Mouse (Mus musculus): ENCODE results near the gene Wfdc5. TPM values are rescaled to one million over a fixed set of nuclear protein-coding genes. Genes with fewer than 3 reads are reported as not detected.
A peak's percentile ranks its signal among the peaks of the same experiment; 100 is the strongest.

Wfdc5 gene
- total and polyA plus RNA-seq, 2 experiments = not detected

DNA sequence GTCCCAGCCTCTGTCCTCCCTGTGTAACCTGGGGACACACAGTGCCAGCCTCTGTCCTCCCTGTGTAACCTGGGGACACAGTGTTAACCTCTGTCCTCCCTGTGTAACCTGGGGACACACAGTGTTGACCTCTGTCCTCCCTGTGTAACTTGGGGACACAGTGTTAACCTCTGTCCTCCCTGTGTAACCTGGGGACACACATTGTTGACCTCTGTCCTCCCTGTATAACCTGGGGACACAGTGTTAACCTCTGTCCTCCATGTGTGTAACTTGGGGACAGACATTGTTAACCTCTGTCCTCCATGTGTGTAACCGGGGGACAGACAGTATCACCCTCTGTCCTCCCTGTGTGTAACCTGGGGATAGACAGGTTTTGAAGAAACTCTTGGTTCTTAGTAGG is 51.0 kb downstream of the Wfdc5 start:
- Histone ChIP-seq H3K9ac (ENCODE audit: low read depth, low read length) (no peak overlapping the region), H3K4me1 (ENCODE audit: control insufficient read depth, insufficient read depth, low read length) (no peaks in the 10 kb centered on the region; the same call in 1 of the 2 replicates), H3K79me2 (ENCODE audit: control insufficient read depth, insufficient read depth, low read length) (no peaks in the 10 kb centered on the region), H3K27ac (replicated peaks; ENCODE audit: insufficient read depth, low read depth, low read length) (no peak overlapping the region), H3K27me3 (ENCODE audit: control insufficient read depth, insufficient read depth, low read length) (no peaks in the 10 kb centered on the region), H3K36me3 (ENCODE audit: control insufficient read depth, insufficient read depth, low read length) (no peaks in the 10 kb centered on the region), H3K4me3 (ENCODE audit: insufficient read depth, low read depth, low read length) (no peak overlapping the region)
- WGBS = 30% methylated on average over 1 of the region's 1 CpGs
- no peak for TF ChIP-seq POLR2A (IDR thresholded peaks at IDR 0.05; ENCODE audit: extremely low read depth, insufficient read depth, low read length)
- TF ChIP-seq CTCF (IDR thresholded peaks at IDR 0.05; ENCODE audit: low read depth, low read length) = no peak
- peak; percentile 66 for DNase-seq (ENCODE audit: extremely low read depth, low read depth, low spot score)

DNA sequence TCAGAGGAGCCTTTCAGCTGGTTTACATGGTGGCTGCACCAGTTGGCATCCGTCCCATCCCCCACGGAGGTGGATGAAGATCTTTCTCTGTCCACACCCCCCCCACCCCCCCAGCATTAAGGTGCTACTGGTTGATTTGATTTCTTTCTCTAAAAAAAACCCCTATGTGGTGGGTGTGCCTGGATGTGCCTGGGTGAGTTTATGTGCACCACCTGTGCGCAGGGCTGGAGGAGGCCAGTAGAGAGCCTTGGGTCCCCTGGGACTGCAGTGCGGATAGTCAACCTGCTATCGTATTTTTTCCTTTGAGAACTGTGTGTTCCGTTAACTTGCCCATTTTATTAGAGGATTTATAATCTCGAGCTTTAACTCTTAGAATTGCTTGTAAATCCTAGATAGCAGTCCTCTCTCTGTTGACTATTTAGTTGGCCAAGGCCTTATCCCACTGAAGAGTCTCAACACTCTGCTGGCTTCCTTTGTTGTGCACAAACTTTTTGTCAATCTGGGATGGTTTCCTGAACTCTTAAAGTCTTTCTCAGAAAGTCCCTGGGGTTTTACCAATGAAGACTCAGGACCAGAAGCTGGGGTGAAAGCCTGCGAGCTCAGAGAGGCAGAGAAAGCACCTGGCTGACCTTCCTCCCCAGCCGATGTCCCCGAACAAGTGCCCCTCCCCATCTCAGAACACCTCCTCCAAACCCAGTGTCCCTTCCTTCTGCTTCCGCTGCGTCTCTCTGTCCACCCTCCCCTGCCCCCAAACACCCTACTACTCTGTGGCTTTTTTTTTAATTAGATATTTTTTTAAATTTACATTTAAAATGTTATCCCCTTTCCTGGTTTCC is 53.7 kb downstream of the Wfdc5 start:
- no peak for DNase-seq (ENCODE audit: extremely low read depth, low read depth, low spot score)
- no peaks in the 10 kb centered on the region for H3K79me2 ChIP-seq (ENCODE audit: control insufficient read depth, insufficient read depth, low read length)
- H3K9ac ChIP-seq (ENCODE audit: low read depth, low read length) = no peak overlapping the region
- no peak overlapping the region for H3K27ac ChIP-seq (replicated peaks; ENCODE audit: insufficient read depth, low read depth, low read length)
- H3K36me3 ChIP-seq (ENCODE audit: control insufficient read depth, insufficient read depth, low read length) = no peaks in the 10 kb centered on the region
- H3K27me3 ChIP-seq (ENCODE audit: control insufficient read depth, insufficient read depth, low read length) = no peaks in the 10 kb centered on the region
- no peaks in the 10 kb centered on the region; the same call in 1 of the 2 replicates for H3K4me1 ChIP-seq (ENCODE audit: control insufficient read depth, insufficient read depth, low read length)
- 95% methylated on average over 12 of the region's 12 CpGs for WGBS
- no peak overlapping the region for H3K4me3 ChIP-seq (ENCODE audit: insufficient read depth, low read depth, low read length)
- no peak for TF ChIP-seq CTCF (IDR thresholded peaks at IDR 0.05; ENCODE audit: low read depth, low read length)
- TF ChIP-seq POLR2A (IDR thresholded peaks at IDR 0.05; ENCODE audit: extremely low read depth, insufficient read depth, low read length) = no peak

DNA sequence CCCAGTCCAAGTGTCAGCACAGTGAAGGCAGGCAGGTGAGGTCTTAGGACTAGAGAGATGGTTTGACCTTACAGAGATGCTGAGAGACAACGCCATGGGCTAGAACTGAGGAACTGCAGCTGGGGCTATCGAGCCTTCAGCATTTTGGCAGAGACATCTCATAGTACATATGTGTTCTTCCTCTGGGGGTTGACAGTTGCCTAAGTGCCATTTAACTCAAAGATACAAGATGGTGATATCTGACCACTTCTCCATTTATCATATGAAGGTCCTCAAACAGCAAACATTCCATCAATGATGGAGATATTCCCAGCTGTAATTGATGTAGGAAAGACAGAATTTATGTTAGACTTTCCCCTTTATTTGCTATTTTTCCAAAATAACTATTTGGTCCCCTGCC is 55.2 kb downstream of the Wfdc5 start:
- TF ChIP-seq POLR2A (IDR thresholded peaks at IDR 0.05; ENCODE audit: extremely low read depth, insufficient read depth, low read length) (no peak), CTCF (IDR thresholded peaks at IDR 0.05; ENCODE audit: low read depth, low read length) (no peak)
- Histone ChIP-seq H3K9ac (ENCODE audit: low read depth, low read length) (no peak overlapping the region), H3K27me3 (ENCODE audit: control insufficient read depth, insufficient read depth, low read length) (no peaks in the 10 kb centered on the region), H3K27ac (replicated peaks; ENCODE audit: insufficient read depth, low read depth, low read length) (no peak overlapping the region), H3K36me3 (ENCODE audit: control insufficient read depth, insufficient read depth, low read length) (peaks cover under 1% of the 10 kb centered on the region; the same call in 1 of the 2 replicates), H3K4me1 (ENCODE audit: control insufficient read depth, insufficient read depth, low read length) (no peaks in the 10 kb centered on the region; the same call in 1 of the 2 replicates), H3K4me3 (ENCODE audit: insufficient read depth, low read depth, low read length) (no peak overlapping the region), H3K79me2 (ENCODE audit: control insufficient read depth, insufficient read depth, low read length) (no peaks in the 10 kb centered on the region)
- no peak for DNase-seq (ENCODE audit: extremely low read depth, low read depth, low spot score)
- 95% methylated on average over 2 of the region's 2 CpGs for WGBS

DNA sequence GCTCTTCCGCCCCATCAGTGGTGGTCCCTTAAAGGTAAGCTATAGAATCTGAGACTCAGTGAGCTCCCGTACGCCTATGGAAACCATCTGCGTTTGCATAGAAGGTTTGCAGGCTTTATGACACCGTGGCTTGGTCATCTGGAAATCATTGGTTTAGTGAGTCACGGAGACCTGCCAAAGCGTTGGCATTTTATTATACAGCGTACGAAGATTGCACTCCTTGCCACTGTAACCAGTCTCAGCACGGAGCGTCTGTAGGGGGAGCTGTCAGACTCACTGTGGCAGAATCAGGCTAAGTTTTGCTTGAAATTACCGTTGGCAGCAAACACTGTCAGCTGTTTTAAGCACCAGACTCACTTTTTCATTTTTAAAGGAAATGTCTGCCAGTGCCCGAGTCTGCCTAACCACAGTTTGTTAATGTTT is 56.0 kb downstream of the Wfdc5 start:
- H3K36me3 ChIP-seq (ENCODE audit: control insufficient read depth, insufficient read depth, low read length) = peaks cover 2% of the 10 kb centered on the region; the same call in 1 of the 2 replicates
- H3K27me3 ChIP-seq (ENCODE audit: control insufficient read depth, insufficient read depth, low read length) = no peaks in the 10 kb centered on the region
- WGBS = 82% methylated on average over 13 of the region's 13 CpGs
- no peak overlapping the region for H3K4me3 ChIP-seq (ENCODE audit: insufficient read depth, low read depth, low read length)
- H3K27ac ChIP-seq (replicated peaks; ENCODE audit: insufficient read depth, low read depth, low read length) = no peak overlapping the region
- peak; percentile 37; the same call in 1 of the 2 replicates for TF ChIP-seq CTCF (IDR thresholded peaks at IDR 0.05; ENCODE audit: low read depth, low read length)
- no peak for TF ChIP-seq POLR2A (IDR thresholded peaks at IDR 0.05; ENCODE audit: extremely low read depth, insufficient read depth, low read length)
- H3K4me1 ChIP-seq (ENCODE audit: control insufficient read depth, insufficient read depth, low read length) = no peaks in the 10 kb centered on the region; the same call in 1 of the 2 replicates
- DNase-seq (ENCODE audit: extremely low read depth, low read depth, low spot score) = no peak
- no peak overlapping the region for H3K9ac ChIP-seq (ENCODE audit: low read depth, low read length)
- no peaks in the 10 kb centered on the region for H3K79me2 ChIP-seq (ENCODE audit: control insufficient read depth, insufficient read depth, low read length)

Other genes starting within 250 kb of the Wfdc5 start
- gene Ywhab, start 187.8 kb downstream of the Wfdc5 start, total RNA-seq (2014; rRNA removed) = 36.3 and 42.6 TPM in 2 replicates
- 16.9 and 17.2 TPM in 2 replicates for gene Ywhab, start 187.8 kb downstream of the Wfdc5 start, polyA plus RNA-seq (2012; rRNA removed)
- gene Pabpc1l, start 157.3 kb downstream of the Wfdc5 start, total RNA-seq (2014; rRNA removed) = under 0.01 TPM in 1 of 2 replicates, not detected in the other
- not detected in 2 replicates for gene Pabpc1l, start 157.3 kb downstream of the Wfdc5 start, polyA plus RNA-seq (2012; rRNA removed)
- gene Stk4, start 112.4 kb downstream of the Wfdc5 start, total RNA-seq (2014; rRNA removed) = 10.1 and 13.9 TPM in 2 replicates
- 4.7 and 6.3 TPM in 2 replicates for gene Stk4, start 112.4 kb downstream of the Wfdc5 start, polyA plus RNA-seq (2012; rRNA removed)
- 6.0 and 7.4 TPM in 2 replicates for gene Tomm34, start 111.6 kb downstream of the Wfdc5 start, total RNA-seq (2014; rRNA removed)
- gene Tomm34, start 111.6 kb downstream of the Wfdc5 start, polyA plus RNA-seq (2012; rRNA removed) = 11.5 and 13.8 TPM in 2 replicates
- gene Kcns1, start 11.6 kb downstream of the Wfdc5 start, total RNA-seq (2014; rRNA removed) = not detected in 2 replicates
- not detected in 2 replicates for gene Kcns1, start 11.6 kb downstream of the Wfdc5 start, polyA plus RNA-seq (2012; rRNA removed)
- gene Wfdc12, start 7.9 kb upstream of the Wfdc5 start, total RNA-seq (2014; rRNA removed) = not detected in 2 replicates
- gene Wfdc12, start 7.9 kb upstream of the Wfdc5 start, polyA plus RNA-seq (2012; rRNA removed) = not detected in 2 replicates
- gene Wfdc15a, start 17.4 kb upstream of the Wfdc5 start, total RNA-seq (2014; rRNA removed) = not detected in 2 replicates
- not detected in 2 replicates for gene Wfdc15a, start 17.4 kb upstream of the Wfdc5 start, polyA plus RNA-seq (2012; rRNA removed)
- 0.28 TPM in 1 of 2 replicates, not detected in the other for gene Wfdc15b, start 38.9 kb upstream of the Wfdc5 start, total RNA-seq (2014; rRNA removed)
- 0.24 TPM in 1 of 2 replicates, not detected in the other for gene Wfdc15b, start 38.9 kb upstream of the Wfdc5 start, polyA plus RNA-seq (2012; rRNA removed)
- gene Svs2, start 55.7 kb upstream of the Wfdc5 start, total RNA-seq (2014; rRNA removed) = not detected in 2 replicates
- not detected in 2 replicates for gene Svs2, start 55.7 kb upstream of the Wfdc5 start, polyA plus RNA-seq (2012; rRNA removed)
- not detected in 2 replicates for gene Svs3b, start 73.9 kb upstream of the Wfdc5 start, total RNA-seq (2014; rRNA removed)
- gene Svs3b, start 73.9 kb upstream of the Wfdc5 start, polyA plus RNA-seq (2012; rRNA removed) = not detected in 2 replicates
- gene Svs4, start 95.7 kb upstream of the Wfdc5 start, total RNA-seq (2014; rRNA removed) = not detected in 2 replicates
- gene Svs4, start 95.7 kb upstream of the Wfdc5 start, polyA plus RNA-seq (2012; rRNA removed) = not detected in 2 replicates
- gene Svs3a, start 106.5 kb upstream of the Wfdc5 start, total RNA-seq (2014; rRNA removed) = not detected in 2 replicates
- gene Svs3a, start 106.5 kb upstream of the Wfdc5 start, polyA plus RNA-seq (2012; rRNA removed) = not detected in 2 replicates
- not detected in 2 replicates for gene Svs6, start 134.0 kb upstream of the Wfdc5 start, total RNA-seq (2014; rRNA removed)
- gene Svs6, start 134.0 kb upstream of the Wfdc5 start, polyA plus RNA-seq (2012; rRNA removed) = not detected in 2 replicates
- not detected in 2 replicates for gene Svs5, start 150.0 kb upstream of the Wfdc5 start, total RNA-seq (2014; rRNA removed)
- gene Svs5, start 150.0 kb upstream of the Wfdc5 start, polyA plus RNA-seq (2012; rRNA removed) = not detected in 2 replicates
- gene Slpi, start 206.4 kb upstream of the Wfdc5 start, total RNA-seq (2014; rRNA removed) = 0.94 and 1.4 TPM in 2 replicates
- 4.5 and 5.7 TPM in 2 replicates for gene Slpi, start 206.4 kb upstream of the Wfdc5 start, polyA plus RNA-seq (2012; rRNA removed)
- gene Rbpjl, start 220.4 kb upstream of the Wfdc5 start, total RNA-seq (2014; rRNA removed) = 0.18 and 0.20 TPM in 2 replicates
- gene Rbpjl, start 220.4 kb upstream of the Wfdc5 start, polyA plus RNA-seq (2012; rRNA removed) = not detected in 2 replicates
- 0.07 and 0.09 TPM in 2 replicates for gene Matn4, start 222.4 kb upstream of the Wfdc5 start, total RNA-seq (2014; rRNA removed)
- 0.04 and 0.05 TPM in 2 replicates for gene Matn4, start 222.4 kb upstream of the Wfdc5 start, polyA plus RNA-seq (2012; rRNA removed)